Mouse (Mus musculus): ENCODE results near the gene Cx3cr1.

GRCm38 (mm10) chr9:120114789-120115151 is 45.1 kb upstream of the Cx3cr1 start:
- no peak for TF ChIP-seq CTCF (IDR thresholded peaks at IDR 0.05; ENCODE audit: borderline replicate concordance, control insufficient read depth, extremely low read depth, insufficient read depth, low read length, poor library complexity)
- TF ChIP-seq POLR2A (IDR thresholded peaks at IDR 0.05; ENCODE audit: control insufficient read depth, extremely low read depth, insufficient read depth, low read length, poor library complexity): no peak
